Mouse (Mus musculus) neural tube, embryonic 11.5 days (tissue): ENCODE measurements around the gene Gm20696. TPM values are rescaled to one million over a fixed set of nuclear protein-coding genes. Genes with fewer than 3 reads are reported as not detected.

Experiments used
- ATAC-seq: fragments of 200-750 bp; cut with Nextera tagmentation; 2 replicates; pipeline ENCODE4 v1.8.0; 2017; ENCODE audit warnings: moderate number of reproducible peaks, mild to moderate bottlenecking, moderate TSS enrichment, moderate library complexity; ENCODE audit not compliant: insufficient read depth, low FRiP score, low TSS enrichment
- DNase-seq: peaks from one replicate; pipeline ENCODE4 v3.0.0-alpha.2; 2015; ENCODE audit warnings: low spot score
- H3K27ac ChIP-seq: fragments of 300-500 bp; sonication (generic); 2 replicates; pipeline ENCODE4 v1.5.1; 2014; ENCODE audit warnings: low read depth, mild to moderate bottlenecking, low read length
- H3K27me3 ChIP-seq: fragments of 300-500 bp; sonication (generic); 2 replicates; pipeline ENCODE4 v1.6.1; 2014; ENCODE audit warnings: mild to moderate bottlenecking, low read length, mixed read lengths; ENCODE audit not compliant: control insufficient read depth, insufficient read depth
- H3K36me3 ChIP-seq: fragments of 300-500 bp; sonication (generic); 2 replicates; pipeline ENCODE4 v1.6.1; 2014; ENCODE audit warnings: mild to moderate bottlenecking, low read length, moderate library complexity, mixed read lengths; ENCODE audit not compliant: control insufficient read depth, insufficient read depth
- H3K4me1 ChIP-seq: fragments of 300-500 bp; sonication (generic); 2 replicates; pipeline ENCODE4 v1.6.1; 2014; ENCODE audit warnings: low read length, mixed read lengths; ENCODE audit not compliant: control insufficient read depth, insufficient read depth
- H3K4me2 ChIP-seq: fragments of 300-500 bp; sonication (generic); 2 replicates; pipeline ENCODE4 v1.6.1; 2014; ENCODE audit warnings: low read depth, mild to moderate bottlenecking, moderate library complexity
- H3K4me3 ChIP-seq: fragments of 300-500 bp; sonication (generic); 2 replicates; pipeline ENCODE4 v1.5.1; 2014; ENCODE audit warnings: low read depth, low read length
- H3K9ac ChIP-seq: fragments of 300-500 bp; sonication (generic); 2 replicates; pipeline ENCODE4 v1.6.1; 2014; ENCODE audit warnings: mild to moderate bottlenecking, low read length
- H3K9me3 ChIP-seq: fragments of 300-500 bp; sonication (generic); 2 replicates; pipeline ENCODE4 v1.6.1; 2016; ENCODE audit warnings: low read length; ENCODE audit not compliant: control insufficient read depth
- WGBS: fragments of 180-500 bp; shearing (Covaris S2); extraction: QIAGEN DNeasy Blood & Tissue Kit; methylation state at CpG from one replicate; pipeline ENCODE4 v1.1.7; 2014; 5-methylcytosine and 5-hydroxymethylcytosine counted together
- polyA plus RNA-seq: library from polyadenylated mRNA; unstranded; fragments of >200 nt; fragmentation: Nextera tagmentation; extraction: Ambion mirVana; gene quantifications from 2 replicates; pipeline ENCODE4 v1.2.1, GENCODE M21; 2014

Gm20696 gene
- polyA plus RNA-seq, 1 experiment from 2014 or later, result 2.5 TPM

DNA sequence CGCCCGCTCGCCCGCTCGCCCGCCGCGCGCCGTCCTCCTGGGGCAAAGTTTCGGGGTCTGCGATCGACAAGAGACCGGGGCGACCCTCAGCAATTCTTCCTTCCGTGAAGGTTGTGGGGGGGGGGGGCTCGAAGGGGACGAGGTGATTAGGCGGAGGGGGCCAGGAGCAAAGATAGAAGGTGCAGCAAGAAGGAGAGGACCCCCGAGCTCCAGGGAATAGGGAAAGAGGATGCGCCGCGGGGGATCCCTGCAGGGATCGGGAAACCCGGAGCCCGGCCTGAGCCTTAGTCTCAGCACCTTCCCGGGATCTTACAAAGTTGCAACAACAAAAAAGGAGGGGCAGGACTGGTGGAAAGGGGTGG lies 145.9 kb downstream of the Gm20696 start:
- H3K9me3 ChIP-seq, result no peaks in the 10 kb centered on the region
- peak; percentile 64 for ATAC-seq
- WGBS, result under 1% methylated on average over 25 of the region's 27 CpGs

DNA sequence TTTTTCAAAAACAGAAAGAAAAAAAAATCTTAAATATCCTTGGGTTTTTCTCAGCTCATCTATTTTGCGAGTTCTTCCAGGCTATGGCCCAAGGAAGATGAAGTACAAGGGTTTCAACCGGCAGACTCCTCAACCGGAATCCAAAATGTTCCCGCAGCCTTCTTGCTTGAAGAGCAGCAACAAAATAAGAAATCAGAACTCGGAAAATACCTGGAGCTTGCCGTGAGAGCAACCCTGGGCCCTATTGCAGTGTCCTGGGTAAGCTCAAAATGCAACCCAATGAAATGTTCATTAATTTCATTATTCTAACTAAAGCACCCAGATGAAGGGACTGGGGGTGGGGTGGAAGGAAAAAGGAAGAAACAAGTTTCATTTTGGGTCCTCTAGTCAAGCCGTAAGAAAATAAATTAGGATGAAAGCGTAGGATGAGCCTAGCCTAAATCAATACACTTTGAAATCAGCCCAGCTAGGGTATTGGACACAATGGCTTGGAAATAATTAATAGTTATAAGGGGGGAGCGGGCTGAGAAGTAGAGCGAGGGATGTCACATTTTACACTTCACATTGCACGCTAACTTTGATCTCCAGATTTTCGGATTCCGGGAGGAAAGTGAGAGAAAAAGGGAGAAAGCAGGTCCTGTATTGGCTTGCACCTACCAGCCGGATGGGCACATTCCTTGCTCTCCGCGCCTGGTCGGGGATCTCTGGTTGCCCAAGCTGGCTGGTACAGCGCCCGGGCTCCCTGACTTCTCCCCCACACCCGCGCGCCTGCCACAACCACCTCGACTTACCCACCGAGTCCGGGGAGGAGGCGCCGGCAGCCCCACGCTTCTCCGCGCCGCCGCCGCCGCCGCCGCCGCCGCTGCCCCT lies 146.6 kb downstream of the Gm20696 start:
- Histone ChIP-seq H3K4me1 (no peaks in the 10 kb centered on the region; the same call in 1 of the 2 replicates), H3K9ac (peak overlapping the region; percentile 97), H3K9me3 (no peaks in the 10 kb centered on the region), H3K27ac (peak overlapping the region; percentile 99), H3K4me2 (peak overlapping the region; percentile 91), H3K27me3 (no peaks in the 10 kb centered on the region), H3K4me3 (peak overlapping the region; percentile 84), H3K36me3 (no peaks in the 10 kb centered on the region)
- under 1% methylated on average over 30 of the region's 38 CpGs for WGBS
- ATAC-seq (no peak), DNase-seq (peak; percentile 57)

More for the DNA sequence above, 145.9 kb downstream of the Gm20696 start:
- Histone ChIP-seq H3K9ac (peak overlapping the region; percentile 97), H3K4me2 (peak overlapping the region; percentile 91), H3K36me3 (no peaks in the 10 kb centered on the region), H3K27me3 (no peaks in the 10 kb centered on the region), H3K27ac (peak overlapping the region; percentile 99), H3K4me1 (no peaks in the 10 kb centered on the region; the same call in 1 of the 2 replicates), H3K4me3 (peak overlapping the region; percentile 84)
- DNase-seq, result no peak

DNA sequence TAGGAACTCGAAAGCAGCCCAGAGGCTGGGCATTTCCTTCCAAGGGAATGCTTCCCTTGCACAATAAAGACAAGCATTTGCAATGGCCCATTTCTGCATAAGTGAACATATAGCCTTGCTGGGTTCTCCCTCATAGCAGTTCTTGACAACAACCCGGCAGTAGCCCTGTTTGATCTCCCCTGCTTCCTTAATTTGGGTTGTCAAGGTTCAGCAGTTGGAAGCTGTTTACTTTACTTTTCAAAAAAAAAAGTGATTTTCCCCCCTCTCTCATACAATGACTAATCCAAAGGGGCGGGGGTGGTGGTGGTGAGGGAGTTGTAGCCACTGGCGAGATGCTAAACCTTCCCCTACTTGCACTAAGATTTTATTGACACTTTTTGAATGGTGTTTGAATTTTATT lies 147.5 kb downstream of the Gm20696 start:
- WGBS, result 5% methylated on average over 4 of the region's 4 CpGs
- H3K27ac ChIP-seq, result no peak overlapping the region
- H3K4me3 ChIP-seq, result no peak overlapping the region
- DNase-seq, result peak; percentile 17
- no peaks in the 10 kb centered on the region; the same call in 1 of the 2 replicates for H3K4me1 ChIP-seq
- ATAC-seq, result no peak
- H3K9ac ChIP-seq, result no peak overlapping the region
- H3K4me2 ChIP-seq, result no peak overlapping the region; the same call in 1 of the 2 replicates
- H3K27me3 ChIP-seq, result no peaks in the 10 kb centered on the region
- no peaks in the 10 kb centered on the region for H3K9me3 ChIP-seq
- no peaks in the 10 kb centered on the region for H3K36me3 ChIP-seq

DNA sequence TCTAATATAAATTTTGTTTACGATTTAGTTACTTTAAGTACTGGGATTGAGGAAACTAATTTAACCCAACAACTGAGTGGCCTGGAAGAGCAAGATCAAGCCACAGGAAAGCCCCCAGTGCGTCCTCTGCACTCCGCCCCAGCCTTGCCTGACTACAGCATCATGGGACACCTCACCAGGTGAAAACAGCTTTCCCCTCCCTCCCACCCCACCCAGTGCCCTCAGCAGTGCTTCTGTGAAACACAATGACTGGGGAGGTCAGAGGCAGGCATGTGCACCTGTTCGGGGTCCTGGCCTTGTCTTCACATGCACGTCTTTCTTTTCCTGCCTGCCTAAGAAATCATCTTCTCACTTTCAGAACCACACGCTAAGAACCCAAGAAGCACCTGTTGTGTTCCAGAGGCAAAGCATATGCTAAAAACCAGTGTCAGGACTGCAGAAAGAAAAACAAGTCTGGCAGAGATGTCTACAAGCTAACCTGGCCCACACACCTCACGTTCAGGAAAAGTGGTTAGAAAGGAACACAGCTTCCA lies 150.9 kb downstream of the Gm20696 start:
- Histone ChIP-seq H3K4me3 (no peak overlapping the region), H3K4me1 (peaks cover 4% of the 10 kb centered on the region), H3K27me3 (no peaks in the 10 kb centered on the region), H3K4me2 (no peak overlapping the region), H3K9ac (no peak overlapping the region), H3K36me3 (no peaks in the 10 kb centered on the region), H3K9me3 (no peaks in the 10 kb centered on the region), H3K27ac (no peak overlapping the region)
- 83% methylated on average over 7 of the region's 7 CpGs for WGBS
- ATAC-seq (no peak), DNase-seq (no peak)

DNA sequence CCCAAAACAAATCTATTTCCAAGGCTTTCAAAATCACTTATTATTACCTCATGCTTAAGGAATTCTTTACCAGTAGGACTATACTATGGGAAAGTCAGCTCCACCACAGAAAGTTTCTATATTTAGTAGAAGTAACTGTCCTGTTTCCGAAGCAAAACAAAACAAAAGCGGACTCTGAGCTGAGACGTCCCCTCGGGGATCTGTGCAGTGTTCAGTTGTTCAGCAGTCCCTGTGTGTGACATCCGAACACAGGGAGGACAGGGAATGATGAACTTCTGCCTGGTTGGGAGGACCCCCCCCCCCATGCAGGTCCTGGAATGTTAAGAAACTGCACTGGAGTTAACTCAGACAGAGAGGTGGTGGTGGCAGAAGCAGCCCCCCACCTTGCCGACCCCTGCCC lies 154.7 kb downstream of the Gm20696 start:
- DNase-seq (no peak), ATAC-seq (no peak)
- Histone ChIP-seq H3K27me3 (no peaks in the 10 kb centered on the region), H3K4me1 (peaks cover 6% of the 10 kb centered on the region), H3K4me3 (no peak overlapping the region), H3K9ac (no peak overlapping the region), H3K4me2 (no peak overlapping the region), H3K9me3 (no peaks in the 10 kb centered on the region), H3K27ac (no peak overlapping the region), H3K36me3 (no peaks in the 10 kb centered on the region)
- 54% methylated on average over 6 of the region's 6 CpGs for WGBS

DNA sequence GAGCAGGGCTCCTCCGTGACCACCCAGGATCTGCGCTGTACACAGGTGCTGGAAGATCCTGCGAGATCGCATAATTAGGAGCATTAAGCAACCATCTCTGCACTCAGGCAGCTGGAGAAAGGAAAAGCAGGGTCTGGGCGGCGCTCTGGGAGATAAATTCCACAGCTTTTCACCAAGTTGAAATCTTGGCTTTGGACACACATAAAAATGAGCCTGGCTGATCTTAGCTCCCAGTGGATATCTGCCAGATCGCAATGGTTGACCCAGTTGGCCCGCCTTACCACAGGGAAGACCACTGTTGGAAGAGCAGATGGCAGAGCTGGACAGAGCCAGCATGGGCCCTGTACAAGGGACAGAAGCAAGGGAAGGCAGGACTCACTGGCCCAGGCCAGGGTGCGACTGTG lies 157.4 kb downstream of the Gm20696 start:
- Histone ChIP-seq H3K4me3 (no peak overlapping the region), H3K27me3 (no peaks in the 10 kb centered on the region), H3K9ac (no peak overlapping the region), H3K4me2 (no peak overlapping the region), H3K4me1 (peaks cover 6% of the 10 kb centered on the region; the same call in 1 of the 2 replicates), H3K27ac (no peak overlapping the region), H3K9me3 (no peaks in the 10 kb centered on the region), H3K36me3 (no peaks in the 10 kb centered on the region)
- no peak for ATAC-seq
- 91% methylated on average over 9 of the region's 9 CpGs for WGBS
- DNase-seq, result no peak

DNA sequence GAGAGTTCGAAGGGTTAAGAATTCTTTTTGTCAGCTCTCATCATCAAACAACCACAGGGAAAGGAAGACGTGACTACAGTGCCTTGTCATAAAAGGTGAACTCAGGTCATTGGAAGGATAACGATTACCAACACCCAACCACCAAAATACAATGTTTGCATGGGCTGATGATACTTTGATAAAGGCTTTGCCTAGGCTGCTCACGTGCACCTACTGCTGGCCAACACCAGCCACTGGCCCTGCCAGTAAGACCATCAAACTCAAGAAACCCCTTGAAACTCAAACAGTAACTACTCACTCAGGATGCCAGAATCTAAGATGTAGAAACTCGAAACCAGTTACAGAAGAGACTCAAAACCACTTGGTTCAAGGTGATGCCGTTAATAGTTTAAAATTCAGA lies 159.8 kb downstream of the Gm20696 start:
- H3K4me3 ChIP-seq, result no peak overlapping the region
- no peaks in the 10 kb centered on the region for H3K9me3 ChIP-seq
- WGBS, result 87% methylated on average over 6 of the region's 6 CpGs
- no peak for DNase-seq
- no peaks in the 10 kb centered on the region for H3K36me3 ChIP-seq
- peaks cover 2% of the 10 kb centered on the region; the same call in 1 of the 2 replicates for H3K4me1 ChIP-seq
- H3K4me2 ChIP-seq, result no peak overlapping the region
- H3K27me3 ChIP-seq, result no peaks in the 10 kb centered on the region
- no peak overlapping the region for H3K27ac ChIP-seq
- ATAC-seq, result no peak
- no peak overlapping the region for H3K9ac ChIP-seq

DNA sequence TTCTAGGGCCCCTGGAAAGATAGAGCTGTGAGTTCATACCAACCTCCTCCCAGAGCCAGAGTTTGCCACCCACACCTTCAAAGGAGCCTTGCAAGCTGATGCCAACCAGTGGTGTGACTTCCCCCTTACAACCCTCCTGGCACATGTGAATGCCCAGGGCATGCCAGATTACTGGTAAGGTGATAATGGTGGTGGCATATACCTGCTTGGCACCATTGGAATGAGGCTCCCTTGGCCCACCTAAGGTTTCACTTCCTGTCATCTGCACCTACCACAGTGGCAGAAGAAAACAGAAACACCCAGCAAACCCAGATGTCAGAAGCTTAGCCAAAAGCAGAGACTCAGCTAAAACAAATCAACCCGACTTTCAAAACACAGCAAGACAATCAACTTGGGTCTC lies 162.9 kb downstream of the Gm20696 start:
- Histone ChIP-seq H3K4me2 (no peak overlapping the region), H3K9me3 (no peaks in the 10 kb centered on the region), H3K27ac (no peak overlapping the region), H3K36me3 (no peaks in the 10 kb centered on the region), H3K4me1 (no peaks in the 10 kb centered on the region), H3K27me3 (no peaks in the 10 kb centered on the region), H3K4me3 (no peak overlapping the region), H3K9ac (no peak overlapping the region)
- ATAC-seq, result no peak
- DNase-seq, result no peak
- WGBS, result 92% methylated on average over 1 of the region's 1 CpGs

DNA sequence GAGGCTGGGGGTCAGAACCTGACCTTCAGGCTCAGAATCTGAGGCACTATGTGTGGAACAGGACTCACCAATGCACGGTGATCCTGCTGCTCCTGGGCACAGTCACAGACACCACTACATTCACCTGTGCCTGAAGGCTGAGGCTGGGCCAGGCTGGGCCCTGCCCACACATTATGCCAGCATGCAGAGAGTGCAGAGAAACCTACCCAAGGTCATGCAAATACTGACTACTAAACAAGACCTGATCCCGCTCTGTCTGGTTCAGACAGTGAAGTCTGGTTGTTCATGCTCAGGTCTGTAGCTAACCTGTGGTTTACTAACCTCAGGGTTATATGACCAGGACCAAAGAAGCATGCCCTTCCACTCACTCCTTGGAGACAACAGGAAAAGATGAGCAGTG lies 163.9 kb downstream of the Gm20696 start:
- no peak overlapping the region for H3K4me2 ChIP-seq
- H3K9ac ChIP-seq, result no peak overlapping the region
- H3K27me3 ChIP-seq, result no peaks in the 10 kb centered on the region
- H3K4me1 ChIP-seq, result no peaks in the 10 kb centered on the region
- WGBS, result 90% methylated on average over 2 of the region's 2 CpGs
- DNase-seq (no peak), ATAC-seq (no peak)
- H3K27ac ChIP-seq, result no peak overlapping the region
- no peak overlapping the region for H3K4me3 ChIP-seq
- no peaks in the 10 kb centered on the region for H3K9me3 ChIP-seq
- no peaks in the 10 kb centered on the region for H3K36me3 ChIP-seq
